Mouse (Mus musculus) hindbrain, embryonic 14.5 days (tissue): ENCODE measurements at regions not wholly inside any gene's neighbourhood (a gene's known extent, or its start where the extent isn't known, plus 50 kb on each side); places are given as distances from the start of the nearest gene placed in this dataset. TPM values are rescaled to one million over a fixed set of nuclear protein-coding genes. Genes with fewer than 3 reads are reported as not detected.

Source experiments
- ATAC-seq: fragments of 200-750 bp; cut with Nextera tagmentation; 2 replicates; pipeline ENCODE4 v1.8.0; 2017; ENCODE audit warnings: moderate number of reproducible peaks, mild to moderate bottlenecking, moderate TSS enrichment, moderate library complexity; ENCODE audit not compliant: low FRiP score
- DNase-seq: peaks from one replicate; pipeline ENCODE4 v3.0.0-alpha.2; 2015; ENCODE audit warnings: low spot score
- H3K27ac ChIP-seq: fragments of 300-500 bp; sonication (generic); 2 replicates; pipeline ENCODE4 v1.5.1; 2014; ENCODE audit warnings: mild to moderate bottlenecking, moderate library complexity
- H3K27me3 ChIP-seq: fragments of 300-500 bp; sonication (generic); 2 replicates; pipeline ENCODE4 v1.6.1; 2014; ENCODE audit warnings: mild to moderate bottlenecking, low read length, mixed read lengths; ENCODE audit not compliant: control insufficient read depth, insufficient read depth
- H3K36me3 ChIP-seq: fragments of 300-500 bp; sonication (generic); replicated peaks from 2 replicates; pipeline ENCODE4 v1.6.1; 2014; ENCODE audit not compliant: control insufficient read depth, insufficient read depth
- H3K4me1 ChIP-seq: fragments of 300-500 bp; sonication (generic); replicated peaks from 2 replicates; pipeline ENCODE4 v1.6.1; 2014; ENCODE audit warnings: antibody characterized with exemption, low read length, mixed read lengths; ENCODE audit not compliant: control insufficient read depth, insufficient read depth
- H3K4me2 ChIP-seq: fragments of 300-500 bp; sonication (generic); replicated peaks from 2 replicates; pipeline ENCODE4 v1.6.1; 2014; ENCODE audit warnings: mild to moderate bottlenecking, moderate library complexity
- H3K4me3 ChIP-seq: fragments of 300-500 bp; sonication (generic); replicated peaks from 2 replicates; pipeline ENCODE4 v1.5.1; 2014; ENCODE audit warnings: mild to moderate bottlenecking, low read length
- H3K9ac ChIP-seq: fragments of 300-500 bp; sonication (generic); 2 replicates; pipeline ENCODE4 v1.6.1; 2014
- H3K9me3 ChIP-seq: fragments of 300-500 bp; sonication (generic); 2 replicates; pipeline ENCODE4 v1.6.1; 2016; ENCODE audit warnings: low read length; ENCODE audit not compliant: control insufficient read depth
- WGBS: fragments of 180-500 bp; shearing (Covaris S2); extraction: QIAGEN DNeasy Blood & Tissue Kit; methylation state at CpG from one replicate; pipeline ENCODE4 v1.1.7; 2014; 5-methylcytosine and 5-hydroxymethylcytosine counted together
- microRNA-seq: library from miRNA; unstranded; fragments of <30 nt; microRNA quantifications from one replicate; pipeline ENCODE4, GENCODE M21; 2016

DNA sequence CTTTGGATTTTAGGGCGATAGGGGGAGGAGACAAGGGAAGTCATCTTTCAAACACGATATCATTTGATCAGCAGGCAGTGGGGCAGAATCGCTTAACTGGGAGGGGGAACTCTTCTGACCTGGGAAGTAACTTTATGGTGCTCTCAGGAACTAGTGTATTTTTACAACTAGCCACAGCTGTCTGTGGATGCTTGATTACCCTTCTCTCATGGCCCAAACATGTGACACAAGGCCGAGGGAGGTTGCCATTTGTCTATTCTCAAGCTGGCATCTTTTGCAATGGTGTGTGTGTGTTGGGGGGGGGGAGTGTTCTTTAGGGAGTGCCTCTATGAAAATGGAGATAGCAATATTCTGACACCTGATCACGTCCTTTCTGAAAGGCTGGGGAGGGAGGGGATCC, 246.1 kb downstream of the Atp6ap1l start:
- Histone ChIP-seq H3K4me3 (no peak overlapping the region), H3K4me2 (no peak overlapping the region), H3K27ac (no peak overlapping the region), H3K9me3 (0 out of 2 replicates have a peak, but pooled peaks cover 6% of the 10 kb centered on the region), H3K36me3 (no peaks in the 10 kb centered on the region), H3K9ac (no peak overlapping the region), H3K27me3 (no peaks in the 10 kb centered on the region), H3K4me1 (no peaks in the 10 kb centered on the region)
- WGBS: 63% methylated on average over 5 of the region's 5 CpGs
- ATAC-seq (no peak), DNase-seq (no peak)

DNA sequence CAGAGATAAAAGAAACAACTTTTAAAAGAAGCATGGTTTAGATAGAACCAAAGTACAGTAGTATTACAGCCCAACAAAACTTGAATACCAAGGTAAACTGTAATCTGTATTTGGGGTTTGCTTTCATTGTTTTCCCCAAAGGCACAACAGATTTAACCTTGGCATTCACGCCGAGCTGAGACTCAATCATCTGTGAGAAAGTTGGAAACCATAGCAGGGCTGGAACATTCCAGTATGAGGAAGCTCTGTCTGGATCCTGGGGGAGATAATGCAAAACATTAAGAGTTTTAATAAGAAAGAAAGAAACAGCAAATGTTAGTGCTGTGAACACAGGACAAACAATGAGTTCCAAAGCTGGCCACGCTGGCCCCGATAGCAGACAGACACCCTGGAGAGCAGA, 258.8 kb downstream of the Atp6ap1l start:
- no peaks in the 10 kb centered on the region for H3K9me3 ChIP-seq
- H3K27ac ChIP-seq: no peak overlapping the region
- H3K4me1 ChIP-seq: peaks cover 12% of the 10 kb centered on the region
- no peaks in the 10 kb centered on the region for H3K27me3 ChIP-seq
- no peaks in the 10 kb centered on the region for H3K36me3 ChIP-seq
- DNase-seq (no peak), ATAC-seq (no peak)
- 60% methylated on average over 4 of the region's 4 CpGs for WGBS
- H3K4me3 ChIP-seq: no peak overlapping the region
- no peak overlapping the region for H3K4me2 ChIP-seq
- no peak overlapping the region for H3K9ac ChIP-seq

DNA sequence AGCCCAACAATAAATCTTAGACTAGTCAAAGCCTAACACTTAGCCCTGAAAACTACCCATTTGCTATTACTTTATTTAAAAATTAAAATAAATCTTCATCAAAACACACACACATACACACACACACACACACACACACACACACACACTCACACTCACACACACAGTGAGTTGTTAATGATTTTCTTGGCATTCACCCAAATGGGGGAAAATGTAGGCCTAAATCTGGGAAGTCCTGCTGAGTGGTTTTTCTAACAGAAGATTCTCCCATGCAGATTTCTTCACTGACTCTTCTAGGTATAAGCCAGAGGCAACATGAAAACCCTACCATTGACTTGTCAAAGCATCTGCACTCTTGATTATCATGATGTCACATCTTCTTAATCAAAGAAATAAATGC, 260.9 kb downstream of the Atp6ap1l start:
- H3K4me1 ChIP-seq: peaks cover 12% of the 10 kb centered on the region
- H3K27me3 ChIP-seq: no peaks in the 10 kb centered on the region
- no peak overlapping the region for H3K4me2 ChIP-seq
- no peak overlapping the region for H3K9ac ChIP-seq
- H3K27ac ChIP-seq: 0 out of 2 replicates have a peak overlapping the region, but pooled peaks have one; percentile 26
- ATAC-seq: peak; percentile 12; the same call in 1 of the 2 replicates
- H3K4me3 ChIP-seq: no peak overlapping the region
- no peaks in the 10 kb centered on the region for H3K9me3 ChIP-seq
- no peak for DNase-seq
- no peaks in the 10 kb centered on the region for H3K36me3 ChIP-seq

DNA sequence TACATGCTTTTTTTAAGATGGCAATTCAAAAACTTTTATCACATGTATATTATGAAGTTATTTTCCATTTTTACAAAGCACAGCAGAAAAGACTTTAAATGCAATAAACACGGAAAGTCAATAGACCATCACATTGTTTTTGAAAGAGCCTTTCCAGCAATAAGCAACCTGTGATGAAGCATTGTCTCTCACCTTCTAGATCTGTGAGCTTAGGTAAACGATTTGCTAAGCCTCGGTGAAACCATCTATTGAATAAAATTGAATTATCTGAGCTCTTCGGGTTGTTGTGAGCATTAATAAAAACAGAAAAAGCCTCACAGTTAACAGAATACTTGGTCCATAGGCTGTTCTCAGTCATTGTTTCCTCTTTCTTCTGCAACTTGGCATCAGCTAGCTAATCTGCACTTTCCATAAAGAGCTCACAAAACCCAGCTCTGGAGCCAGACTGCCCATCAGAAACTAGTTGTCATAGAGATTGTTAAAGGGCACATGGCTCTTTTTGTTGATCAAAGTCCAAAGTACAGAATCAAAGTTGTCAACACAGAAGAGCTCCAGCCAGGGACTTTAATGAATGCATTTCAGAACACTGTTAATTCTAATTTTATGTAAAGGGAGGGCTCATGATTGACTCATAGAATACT, 261.5 kb downstream of the Atp6ap1l start:
- no peak overlapping the region for H3K4me3 ChIP-seq
- no peak overlapping the region for H3K9ac ChIP-seq
- WGBS: 44% methylated on average over 4 of the region's 4 CpGs
- no peak overlapping the region; the same call in 1 of the 2 replicates for H3K4me2 ChIP-seq
- H3K36me3 ChIP-seq: no peaks in the 10 kb centered on the region
- peaks cover 12% of the 10 kb centered on the region for H3K4me1 ChIP-seq
- H3K27me3 ChIP-seq: no peaks in the 10 kb centered on the region
- DNase-seq (peak; percentile 58), ATAC-seq (peak; percentile 63; the same call in 1 of the 2 replicates)
- H3K9me3 ChIP-seq: no peaks in the 10 kb centered on the region
- H3K27ac ChIP-seq: peak overlapping the region; percentile 70

DNA sequence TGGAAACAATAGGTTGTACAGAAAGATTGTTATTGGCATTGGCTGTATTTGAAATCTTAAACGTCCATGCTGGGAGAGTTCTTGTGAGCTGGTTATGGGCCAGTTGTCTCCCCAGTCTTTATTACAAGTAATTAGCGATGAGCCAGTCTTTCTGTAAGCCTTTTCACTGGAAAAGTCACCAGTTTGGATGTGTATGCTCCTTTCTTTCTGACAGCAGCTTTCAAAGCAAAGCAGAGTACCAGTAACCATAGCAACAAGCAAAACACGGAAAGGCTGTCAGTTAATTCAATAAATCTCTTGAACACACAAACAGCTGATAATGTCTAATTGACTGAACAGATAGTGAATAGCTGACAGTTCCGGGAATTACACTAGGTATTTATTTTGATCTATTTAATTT, 262.0 kb downstream of the Atp6ap1l start:
- H3K27ac ChIP-seq: peak overlapping the region; percentile 23
- ATAC-seq (peak; percentile 78), DNase-seq (peak; percentile 64)
- H3K9ac ChIP-seq: no peak overlapping the region
- no peaks in the 10 kb centered on the region for H3K27me3 ChIP-seq
- 12% methylated on average over 4 of the region's 4 CpGs for WGBS
- peaks cover 12% of the 10 kb centered on the region for H3K4me1 ChIP-seq
- no peaks in the 10 kb centered on the region for H3K36me3 ChIP-seq
- H3K4me3 ChIP-seq: no peak overlapping the region
- H3K4me2 ChIP-seq: no peak overlapping the region
- H3K9me3 ChIP-seq: no peaks in the 10 kb centered on the region

DNA sequence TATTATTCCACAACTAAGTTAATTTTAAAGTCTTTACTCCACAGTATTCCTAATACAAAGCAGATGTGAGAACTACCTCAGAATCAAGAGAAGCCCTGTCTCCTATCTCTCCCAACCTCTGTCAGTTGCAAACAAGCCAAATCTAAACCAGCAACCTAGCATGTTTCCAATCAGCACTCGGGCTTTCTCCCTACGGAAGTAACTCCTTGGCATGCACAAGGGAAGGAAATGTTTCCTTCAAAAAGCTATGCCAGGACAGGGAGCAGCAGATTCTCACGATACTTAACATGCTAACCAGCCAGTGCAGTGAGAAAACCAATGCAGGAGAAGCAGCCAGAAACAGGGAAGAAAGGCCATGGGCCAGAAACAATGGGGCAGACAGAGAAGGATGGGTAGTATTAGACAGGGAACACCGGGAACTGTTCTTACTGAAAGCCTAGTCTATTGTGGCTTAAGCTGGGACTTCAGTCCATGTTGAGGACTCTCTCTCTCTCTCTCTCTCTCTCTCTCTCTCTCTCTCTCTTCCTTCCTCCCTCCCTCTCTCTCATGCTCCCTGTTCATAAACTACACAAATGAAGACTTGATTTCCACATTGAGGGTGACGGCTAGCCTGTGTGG, 262.8 kb downstream of the Atp6ap1l start:
- Histone ChIP-seq H3K27ac (peak overlapping the region; percentile 23), H3K9me3 (no peaks in the 10 kb centered on the region), H3K4me3 (no peak overlapping the region), H3K4me1 (peaks cover 12% of the 10 kb centered on the region), H3K27me3 (no peaks in the 10 kb centered on the region), H3K4me2 (no peak overlapping the region), H3K36me3 (no peaks in the 10 kb centered on the region), H3K9ac (no peak overlapping the region)
- ATAC-seq (0 out of 2 replicates have a peak, but pooled peaks have one; percentile 17), DNase-seq (no peak)
- 64% methylated on average over 5 of the region's 5 CpGs for WGBS

Small RNA genes lying in the stretch of these regions (microRNA-seq; reads per million reads assigned to microRNA genes)
- not detected for gene Gm44338
